Mouse (Mus musculus) ovary, adult 18-20 months (tissue): ENCODE measurements at regions not wholly inside any gene's neighbourhood (a gene's known extent, or its start where the extent isn't known, plus 50 kb on each side); places are given as distances from the start of the nearest gene placed in this dataset.
"Not testable (repeated sequence)": the region's sequence is repeated elsewhere in the genome, so short reads cannot be mapped to it uniquely, and the experiment has no call there.

ENCODE experiments used
- DNase-seq: peaks from one replicate; pipeline ENCODE4 v3.0.0; 2022; ENCODE audit warnings: low spot score, mixed read lengths

DNA sequence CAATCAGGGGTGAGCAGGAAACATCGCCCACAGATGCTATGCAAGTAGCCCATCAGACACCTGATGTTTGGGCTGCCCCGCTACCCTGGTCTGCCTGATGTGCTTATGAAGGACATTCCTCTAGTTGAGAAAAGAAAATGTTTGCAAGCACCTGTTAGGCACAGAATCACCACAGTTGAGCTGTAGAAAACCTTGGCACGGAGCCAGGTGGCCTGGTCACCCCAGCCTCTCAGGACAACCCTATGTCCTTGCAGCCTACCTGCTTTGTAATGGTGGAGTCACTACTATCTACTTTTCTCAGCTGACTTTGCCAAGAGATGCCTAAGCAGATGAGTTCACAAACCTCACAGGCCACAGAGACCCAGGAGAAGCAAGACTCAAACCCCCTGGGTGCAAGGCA lies 86.9 kb upstream of the Irx2 start:
- DNase-seq = no peak

DNA sequence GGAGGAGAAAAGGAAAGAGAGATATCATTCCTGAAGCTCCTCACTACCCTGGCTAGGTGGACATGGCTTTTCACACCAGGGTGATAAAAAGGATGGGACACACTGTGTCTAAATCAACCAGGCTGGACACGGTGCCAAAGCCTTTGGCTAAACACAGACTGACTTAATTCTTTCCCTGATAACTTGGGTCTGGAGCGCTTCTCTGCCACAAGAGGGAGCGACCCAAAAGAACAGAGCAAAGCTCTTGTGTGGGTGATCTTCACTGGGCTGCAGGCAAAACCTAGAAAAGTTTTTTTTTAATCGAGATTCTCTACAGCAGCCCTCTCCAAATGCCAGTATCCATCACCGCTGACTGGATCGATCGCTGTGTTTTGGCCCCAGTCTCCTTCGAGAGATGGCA lies 70.7 kb upstream of the Irx2 start:
- DNase-seq = no peak

DNA sequence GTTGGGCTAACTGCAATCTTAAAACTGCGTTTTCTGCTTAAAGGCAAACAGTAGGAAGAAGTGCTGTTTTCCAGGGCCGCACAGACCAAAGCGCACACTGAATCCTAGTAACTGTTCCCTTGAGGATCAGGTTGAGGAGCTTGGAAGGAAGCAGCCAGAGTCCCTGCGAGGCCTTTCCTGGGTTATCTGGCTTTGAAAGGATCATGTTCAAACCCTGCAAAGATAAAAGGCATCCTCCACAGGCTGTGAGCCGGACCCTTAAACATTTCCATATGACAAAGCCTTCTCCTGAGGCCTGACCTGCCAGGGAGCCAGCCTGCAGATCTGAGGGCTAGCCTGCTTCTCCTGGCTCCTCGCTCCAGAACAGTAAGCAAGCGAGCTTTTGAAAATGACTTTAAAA lies 56.7 kb upstream of the Irx2 start:
- no peak for DNase-seq

DNA sequence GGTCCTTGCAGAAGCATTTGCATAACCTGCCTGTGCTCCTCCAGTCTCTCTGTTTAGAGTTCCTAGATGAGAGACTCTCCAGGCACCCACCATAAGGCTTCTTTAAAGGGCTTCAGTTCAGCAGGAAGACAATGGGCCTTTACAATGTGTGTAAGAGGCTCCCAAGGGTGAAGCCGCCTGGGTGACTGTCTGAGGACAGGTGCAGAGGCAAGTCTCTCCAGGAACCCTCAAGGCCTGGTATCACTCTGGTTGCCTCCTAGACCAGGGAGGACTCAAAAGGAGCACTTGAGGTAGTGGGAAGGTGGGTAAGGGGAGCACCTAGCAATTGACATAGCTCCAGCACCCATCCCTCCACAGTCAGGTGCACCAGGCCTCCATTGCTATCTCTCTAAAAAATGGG lies 55.8 kb upstream of the Irx2 start:
- no peak for DNase-seq

DNA sequence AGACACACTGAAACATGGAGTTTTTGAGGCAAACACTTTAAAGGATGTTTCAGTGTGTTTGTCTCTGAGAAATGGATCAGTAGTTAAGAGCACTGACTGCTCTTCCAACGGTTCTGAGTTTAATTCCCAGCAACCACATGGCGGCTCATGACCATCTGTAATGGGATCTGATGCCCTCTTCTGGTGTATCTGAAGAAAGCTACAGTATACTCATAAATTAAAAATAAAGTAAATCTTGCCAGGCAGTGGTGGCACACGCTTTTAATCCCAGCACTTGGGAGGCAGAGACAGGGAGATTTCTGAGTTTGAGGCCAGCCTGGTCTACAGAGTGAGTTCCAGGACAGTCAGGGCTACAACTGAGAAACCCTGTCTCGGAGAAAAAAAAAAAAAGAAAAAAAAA lies 54.5 kb upstream of the Irx2 start:
- DNase-seq = not testable (repeated sequence)

DNA sequence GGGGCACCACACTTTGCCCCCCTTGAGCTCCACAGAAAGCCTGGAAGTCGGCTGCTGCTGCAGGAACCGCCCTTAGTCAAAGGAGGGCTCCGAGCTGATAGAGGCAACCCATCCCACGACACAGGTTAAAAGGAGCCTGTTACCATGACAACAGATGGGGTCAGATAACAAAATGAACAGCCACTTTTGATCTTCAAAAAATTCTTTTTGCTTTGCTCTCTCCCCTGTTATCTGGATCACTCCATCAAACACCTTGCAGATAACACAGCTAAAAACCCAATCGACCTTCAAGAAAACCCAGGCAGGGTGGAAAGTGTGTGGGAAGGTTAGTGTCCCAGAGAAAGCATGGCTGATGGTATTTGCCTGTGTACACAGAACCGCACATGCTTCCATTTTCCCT lies 52.1 kb upstream of the Irx2 start:
- no peak for DNase-seq

DNA sequence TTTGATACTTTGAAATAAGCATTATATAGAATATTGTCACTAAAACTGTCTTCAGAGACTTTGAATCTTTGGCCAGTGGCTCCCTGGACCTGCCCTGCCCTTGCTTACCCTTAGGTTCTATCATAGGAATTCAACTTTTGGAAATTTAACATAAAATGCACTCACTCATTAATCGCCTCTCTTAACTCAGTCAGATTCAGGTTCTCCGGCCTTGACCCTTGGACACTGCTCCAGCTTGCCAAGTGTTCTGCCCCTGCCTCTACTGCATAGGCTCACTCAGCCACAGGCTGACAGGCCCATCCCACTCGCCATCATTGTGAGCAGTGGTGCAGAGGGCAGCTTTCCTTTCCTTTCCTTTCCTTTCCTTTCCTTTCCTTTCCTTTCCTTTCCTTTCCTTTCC lies 50.2 kb upstream of the Irx2 start:
- no peak for DNase-seq
